In genomic region chr12:69420716-69421115, GRCm38 (mm10) we compare ENCODE assay signal across 19 mouse cellular contexts. TPM values are rescaled to one million over a fixed set of nuclear protein-coding genes. Genes with fewer than 3 reads are reported as not detected.
DNase-seq lines count a peak whose midpoint lies in the region; ATAC-seq lines count a peak whose summit lies in the region.
"Had no signal": no experiment of that assay in that cellular context is flagged by ENCODE, and none has a peak within 500 bp of the region (broad histone marks: within the 10 kb centered on the region; RNA-seq: fewer than 3 reads in every experiment).

No protein-coding gene starts in this region.

- peaks cover 3% of the 10 kb centered on the region; the same call in 1 of the 2 replicates for H3K36me3 ChIP-seq in forebrain, embryonic 10.5 days (replicated peaks)
- no peaks in the 10 kb centered on the region for H3K36me3 ChIP-seq in forebrain, embryonic 12.5 days (replicated peaks)
- H3K36me3 ChIP-seq: forebrain, embryonic 15.5 days; heart, embryonic 12.5 days; kidney, embryonic 15.5 days; liver, embryonic 13.5 days had no signal

- no peak overlapping the region for H3K9ac ChIP-seq in forebrain, embryonic 12.5 days
- H3K9ac ChIP-seq: forebrain, embryonic 15.5 days; heart, embryonic 12.5 days; kidney, embryonic 15.5 days; liver, embryonic 13.5 days; lung, embryonic 14.5 days had no signal

- H3K9me3 ChIP-seq in forebrain, embryonic 10.5 days: peaks cover 18% of the 10 kb centered on the region
- H3K9me3 ChIP-seq in forebrain, embryonic 12.5 days: 0 out of 2 replicates have a peak, but pooled peaks cover 7% of the 10 kb centered on the region
- H3K9me3 ChIP-seq: forebrain, embryonic 15.5 days; heart, embryonic 12.5 days; kidney, embryonic 15.5 days; liver, embryonic 13.5 days had no signal

- H3K4me1 ChIP-seq in forebrain, embryonic 10.5 days: peaks cover 21% of the 10 kb centered on the region
- peaks cover 8% of the 10 kb centered on the region for H3K4me1 ChIP-seq in forebrain, embryonic 12.5 days
- H3K4me1 ChIP-seq: forebrain, embryonic 15.5 days had no signal

- no peak for DNase-seq in forebrain, embryonic 10.5 days (ENCODE audit: extremely low spot score, low spot score)
- DNase-seq in 416B (ENCODE audit: low read depth): peak; percentile 53
- DNase-seq in CD8-positive naive resting alpha-beta T cell, adult 2 months (ENCODE audit: low read depth in 2 of 2, low spot score in 2 of 2): peak; percentile 19 to 34
- peak; percentile 68 for DNase-seq in naive thymus-derived CD4-positive, alpha-beta T cell, adult 2 months (ENCODE audit: low read depth)
- no peak for DNase-seq in cerebellum, adult 8-10 months
- no peak for DNase-seq in layer of hippocampus, postnatal 14 days (ENCODE audit: low spot score in 2 of 2)
- DNase-seq: adrenal gland, adult 2 months; cerebellum, adult 2 months; heart, postnatal 10 days; liver, embryonic 13.5 days; lung, embryonic 14.5 days; midbrain, embryonic 14.5 days had no signal

- no peak overlapping the region for H3K4me3 ChIP-seq in forebrain, embryonic 10.5 days
- no peak overlapping the region for H3K4me3 ChIP-seq in forebrain, embryonic 12.5 days (replicated peaks)
- H3K4me3 ChIP-seq: forebrain, embryonic 15.5 days; heart, embryonic 12.5 days; kidney, embryonic 15.5 days; liver, embryonic 13.5 days had no signal

- WGBS in forebrain, embryonic 10.5 days: 67% methylated on average over 3 of the region's 3 CpGs
- 69% methylated on average over 3 of the region's 3 CpGs for WGBS in forebrain, embryonic 12.5 days

- 0 out of 2 replicates have a peak overlapping the region, but pooled peaks have one; percentile 18 for H3K27ac ChIP-seq in forebrain, embryonic 10.5 days
- H3K27ac ChIP-seq in forebrain, embryonic 12.5 days: no peak overlapping the region
- H3K27ac ChIP-seq: forebrain, embryonic 15.5 days; hindbrain, postnatal 0 days; kidney, embryonic 15.5 days; liver, embryonic 13.5 days had no signal

- H3K4me2 ChIP-seq in forebrain, embryonic 12.5 days: no peak overlapping the region
- H3K4me2 ChIP-seq: forebrain, embryonic 15.5 days; heart, embryonic 12.5 days; kidney, embryonic 15.5 days; liver, embryonic 13.5 days; lung, embryonic 14.5 days had no signal

- no peak for ATAC-seq in forebrain, embryonic 12.5 days (ENCODE audit: low FRiP score)
- ATAC-seq: forebrain, embryonic 15.5 days; hindbrain, postnatal 0 days; intestine, postnatal 0 days had no signal

- no peaks in the 10 kb centered on the region for H3K27me3 ChIP-seq in forebrain, embryonic 10.5 days (ENCODE audit: poor library complexity, severe bottlenecking)
- no peaks in the 10 kb centered on the region for H3K27me3 ChIP-seq in forebrain, embryonic 12.5 days
- H3K27me3 ChIP-seq: forebrain, embryonic 15.5 days; heart, embryonic 12.5 days; kidney, embryonic 15.5 days had no signal

RNA-seq across cellular contexts. Expression of gene Gm9887, which starts 48.5 kb away (rescaled TPM):
- polyA plus RNA-seq in forebrain, embryonic 10.5 days (2016; fragmentation: Nextera tagmentation; extraction: Ambion mirVana): 0.84 and 1.2 TPM in 2 replicates
- 2.1 and 2.3 TPM in 2 replicates for polyA plus RNA-seq in forebrain, embryonic 12.5 days (2016; fragmentation: Nextera tagmentation; extraction: Ambion mirVana)
- total RNA-seq in layer of hippocampus, postnatal 14 days (2021): 1 to 10 TPM in 1 of 2 experiments, under 1 TPM in 1; 0.58 to 1.1 TPM
- total RNA-seq: hindbrain, postnatal 0 days; megakaryocyte-erythroid progenitor cell, adult 5-6 weeks had no signal

RNA-seq across cellular contexts. Expression of gene Arf6, which starts 48.8 kb away (rescaled TPM):
- 32.6 and 33.5 TPM in 2 replicates for polyA plus RNA-seq in forebrain, embryonic 10.5 days (2016; fragmentation: Nextera tagmentation; extraction: Ambion mirVana)
- 46.8 and 54.6 TPM in 2 replicates for polyA plus RNA-seq in forebrain, embryonic 12.5 days (2016; fragmentation: Nextera tagmentation; extraction: Ambion mirVana)
- 10 to 100 TPM; 52.7 to 54.7 TPM for total RNA-seq in layer of hippocampus, postnatal 14 days (2021)

Comparison
In these comparisons a context has a peak if more than half of its experiments do, and no peak if none do; other contexts are left out.
1. DNase-seq: peak in 416B (single experiment), CD8-positive naive resting alpha-beta T cell, adult 2 months (2 of 2) and naive thymus-derived CD4-positive, alpha-beta T cell, adult 2 months (single experiment); none in forebrain, embryonic 10.5 days (single experiment), cerebellum, adult 8-10 months (single experiment) and layer of hippocampus, postnatal 14 days (0 of 2).